Mouse (Mus musculus) myocyte (in vitro differentiated cells): ENCODE data around the gene Gramd1b. TPM values are rescaled to one million over a fixed set of nuclear protein-coding genes. Genes with fewer than 3 reads are reported as not detected.

Source experiments
- H3K27me3 ChIP-seq: one replicate; pipeline ENCODE4 v1.6.1; 2011; ENCODE audit not compliant: control insufficient read depth, insufficient read depth, insufficient read length
- H3K36me3 ChIP-seq: one replicate; pipeline ENCODE4 v1.6.1; 2011; ENCODE audit not compliant: control insufficient read depth, insufficient read depth
- H3K4me2 ChIP-seq: one replicate; pipeline ENCODE4 v1.6.1; 2011; ENCODE audit warnings: low read depth, control low read depth
- H3K4me3 ChIP-seq: one replicate; pipeline ENCODE4 v1.5.1; 2011; ENCODE audit warnings: mild to moderate bottlenecking, control low read depth, moderate library complexity
- H3K79me2 ChIP-seq: one replicate; pipeline ENCODE4 v1.6.1; 2011; ENCODE audit not compliant: control insufficient read depth, insufficient read depth
- H3ac ChIP-seq: one replicate; pipeline ENCODE4 v1.6.1; 2011; ENCODE audit not compliant: control insufficient read depth, insufficient read length
- CEBPB ChIP-seq: IDR thresholded peaks from 2 replicates; pipeline ENCODE4 v1.6.1; 2011; ENCODE audit warnings: mild to moderate bottlenecking, moderate library complexity; ENCODE audit not compliant: poor library complexity, insufficient read depth, severe bottlenecking
- E2F4 ChIP-seq: IDR thresholded peaks from one replicate; pipeline ENCODE4 v1.6.1; 2011; ENCODE audit warnings: mild to moderate bottlenecking, control low read depth, moderate library complexity; ENCODE audit not compliant: insufficient read depth
- MAX ChIP-seq: IDR thresholded peaks from one replicate; pipeline ENCODE4 v1.6.1; 2011; ENCODE audit warnings: low read depth, mild to moderate bottlenecking, control low read depth
- MYOD1 ChIP-seq, 3 experiments: IDR thresholded peaks; one replicate each; pipeline ENCODE4 v1.6.1; 2011; ENCODE audit warnings: control low read depth in 2 of 3, low read depth in 2 of 3, mild to moderate bottlenecking in 2 of 3, moderate library complexity in 1 of 3; ENCODE audit not compliant: insufficient read length in 2 of 3, control insufficient read depth in 1 of 3
- MYOG ChIP-seq, 3 experiments: IDR thresholded peaks; one replicate each; pipeline ENCODE4 v1.6.1; 2011; ENCODE audit warnings: control low read depth in 2 of 3, low read depth in 2 of 3, mild to moderate bottlenecking in 2 of 3; ENCODE audit not compliant: insufficient read length in 2 of 3, control insufficient read depth in 1 of 3, insufficient read depth in 1 of 3
- POLR2A ChIP-seq: IDR thresholded peaks from one replicate; pipeline ENCODE4 v1.6.1; 2011; ENCODE audit warnings: low read depth, mild to moderate bottlenecking, control low read depth, moderate library complexity; ENCODE audit not compliant: insufficient read length
- POLR2AphosphoS2 ChIP-seq: IDR thresholded peaks from one replicate; pipeline ENCODE4 v1.6.1; 2011; ENCODE audit warnings: low read depth, control low read depth; ENCODE audit not compliant: insufficient read length
- REST ChIP-seq: IDR thresholded peaks from one replicate; pipeline ENCODE4 v1.6.1; 2011; ENCODE audit warnings: mild to moderate bottlenecking, control low read depth, moderate library complexity; ENCODE audit not compliant: insufficient read depth, insufficient read length
- SRF ChIP-seq: IDR thresholded peaks from one replicate; pipeline ENCODE4 v1.6.1; 2011; ENCODE audit warnings: low read depth; ENCODE audit not compliant: control insufficient read depth, insufficient read length
- TCF12 ChIP-seq: IDR thresholded peaks from one replicate; pipeline ENCODE4 v1.6.1; 2011; ENCODE audit warnings: mild to moderate bottlenecking, control low read depth; ENCODE audit not compliant: poor library complexity, insufficient read depth, severe bottlenecking
- TCF3 ChIP-seq: IDR thresholded peaks from one replicate; pipeline ENCODE4 v1.6.1; 2011; ENCODE audit warnings: low read depth, control low read depth; ENCODE audit not compliant: insufficient read length
- USF1 ChIP-seq: IDR thresholded peaks from one replicate; pipeline ENCODE4 v1.6.1; 2011; ENCODE audit warnings: low read depth, mild to moderate bottlenecking, control low read depth, moderate library complexity
- polyA plus RNA-seq: library from polyadenylated mRNA; unstranded; fragments of >200 nt; fragmentation: generic; extraction: Trizol; gene quantifications from one replicate; pipeline ENCODE4 v1.2.1, GENCODE M21; 2012; ENCODE audit warnings: missing spikeins

Gramd1b gene
- polyA plus RNA-seq = 33.9 TPM

DNA sequence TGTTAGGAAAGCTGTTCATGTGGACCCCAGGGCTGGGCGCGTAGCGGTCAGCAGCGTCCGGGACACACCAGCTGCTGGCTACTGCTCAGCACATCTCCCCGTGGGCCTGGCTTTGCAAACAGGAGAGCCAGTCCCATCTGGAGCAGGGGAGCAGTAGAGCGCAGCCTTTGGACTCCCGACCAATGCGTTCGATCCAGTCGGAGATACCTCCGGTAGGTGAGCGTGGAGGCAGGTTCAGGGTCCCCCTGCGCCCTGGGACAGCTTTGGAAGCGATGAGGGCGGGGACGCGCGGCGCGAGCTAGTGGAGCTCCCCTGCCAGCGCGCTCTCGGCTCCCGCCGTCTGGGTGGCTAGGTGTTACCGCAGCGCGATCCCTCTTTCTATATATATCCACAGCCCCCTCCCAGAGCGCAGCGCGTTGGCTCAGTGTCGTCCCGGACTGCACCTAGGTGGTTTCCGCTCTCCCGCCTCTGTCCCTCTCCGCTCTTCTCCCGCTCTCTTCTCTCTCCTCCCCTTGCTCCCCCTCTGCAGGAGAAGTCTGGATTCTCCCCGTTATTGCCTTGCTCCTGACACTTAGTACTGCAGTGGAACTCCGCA lies at the start of gene Gramd1b:
Gene Gramd1b, minus strand, starts transcription at position 357 of the 595 bp plus-strand sequence.
- Histone ChIP-seq H3K4me2 (no peak within 1 kb of the TSS), H3K4me3 (no peak within 1 kb of the TSS), H3K36me3 (no peaks in the 10 kb centered on the region), H3K27me3 (no peaks in the 10 kb centered on the region), H3K79me2 (no peaks in the 10 kb centered on the region), H3ac (no peak within 1 kb of the TSS)
- TF ChIP-seq TCF3 = no peak
- no peak for TF ChIP-seq REST
- no peak for TF ChIP-seq SRF
- TF ChIP-seq MAX = no peak
- no peak for TF ChIP-seq POLR2A
- no peak for TF ChIP-seq TCF12
- no peak for TF ChIP-seq POLR2AphosphoS2
- no peak for TF ChIP-seq USF1
- no peak for TF ChIP-seq CEBPB
- no peak for TF ChIP-seq E2F4
- TF ChIP-seq MYOG (IDR thresholded peaks at IDR 0.05; ENCODE audit: control insufficient read depth in 1 of 3, insufficient read depth in 1 of 3, insufficient read length in 2 of 3, low read depth in 2 of 3) = no peak
- no peak for TF ChIP-seq MYOD1 (IDR thresholded peaks at IDR 0.05; ENCODE audit: control insufficient read depth in 1 of 3, insufficient read length in 2 of 3, low read depth in 2 of 3)

DNA sequence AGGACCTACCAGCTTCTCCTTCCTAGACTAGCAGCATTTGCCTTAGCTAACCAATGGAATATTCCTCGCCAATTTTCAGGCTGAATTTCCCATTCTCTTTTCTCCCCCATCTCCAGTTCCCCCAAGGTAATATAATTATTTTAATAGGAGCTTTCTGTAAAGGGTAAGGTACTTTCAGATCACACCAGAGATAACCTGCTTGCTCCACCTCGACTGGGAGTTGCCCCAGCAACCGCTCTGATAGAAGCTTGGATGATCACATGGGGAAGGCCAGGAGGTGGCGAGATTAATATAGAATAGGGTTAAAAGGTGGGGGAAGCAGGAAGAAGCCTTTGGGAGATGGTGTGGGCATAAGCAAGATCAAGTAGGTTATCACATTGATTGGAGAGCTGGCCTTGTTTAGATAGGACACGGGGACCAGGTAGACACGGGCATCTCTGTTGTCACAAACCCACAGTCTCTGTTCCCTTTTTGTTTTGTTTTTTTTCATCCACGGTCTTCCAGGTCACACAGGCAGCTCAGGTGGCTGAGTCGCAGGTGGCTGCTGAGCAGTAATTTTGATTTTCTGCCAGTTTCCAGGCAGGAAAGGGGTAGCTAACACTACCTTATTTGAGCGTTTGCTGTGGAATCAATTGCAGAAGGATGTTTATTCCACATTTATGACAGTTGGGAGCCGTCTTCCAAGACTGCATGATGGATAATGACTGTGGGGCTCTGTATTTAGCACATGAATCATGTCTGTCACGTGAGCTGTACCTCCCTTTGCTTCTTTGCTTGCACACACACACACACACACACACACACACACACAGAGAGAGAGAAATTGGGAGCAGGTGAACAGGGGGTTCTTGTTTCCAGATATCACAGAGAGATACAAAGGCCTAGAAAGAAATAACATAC lies 47.8 kb upstream of the Gramd1b start:
- TF ChIP-seq USF1 (peak; percentile 53), REST (no peak), POLR2AphosphoS2 (no peak), MYOG (IDR thresholded peaks at IDR 0.05; ENCODE audit: control insufficient read depth in 1 of 3, insufficient read depth in 1 of 3, insufficient read length in 2 of 3, low read depth in 2 of 3) (no peak), MAX (no peak), SRF (no peak), CEBPB (no peak), MYOD1 (IDR thresholded peaks at IDR 0.05; ENCODE audit: control insufficient read depth in 1 of 3, insufficient read length in 2 of 3, low read depth in 2 of 3) (no peak)
- H3K36me3 ChIP-seq = no peaks in the 10 kb centered on the region
- no peaks in the 10 kb centered on the region for H3K27me3 ChIP-seq
- no peak overlapping the region for H3ac ChIP-seq
- peak overlapping the region; percentile 18 for H3K4me2 ChIP-seq
- H3K4me3 ChIP-seq = no peak overlapping the region
- no peaks in the 10 kb centered on the region for H3K79me2 ChIP-seq

DNA sequence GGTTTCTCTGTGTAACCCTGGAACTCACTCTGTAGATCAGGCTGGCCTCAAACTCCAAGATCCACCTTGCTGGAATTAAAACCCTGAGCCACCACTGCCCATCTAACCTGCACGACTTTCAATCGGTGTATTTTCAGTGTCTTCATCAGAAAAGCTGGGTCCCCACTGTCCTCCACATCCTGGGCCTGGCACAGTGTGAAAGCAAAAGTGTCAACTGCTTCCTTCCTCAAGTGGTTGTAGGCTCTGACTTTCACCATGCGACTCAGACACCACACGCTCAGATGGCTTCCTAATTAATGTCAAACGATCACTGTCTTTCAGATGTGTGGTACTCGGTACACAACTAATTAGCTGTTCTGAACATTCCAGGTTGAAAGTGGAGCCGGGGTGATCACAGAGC lies 45.9 kb upstream of the Gramd1b start:
- TF ChIP-seq POLR2AphosphoS2 (no peak), SRF (no peak), TCF12 (no peak), POLR2A (no peak), E2F4 (no peak), CEBPB (no peak), MYOD1 (IDR thresholded peaks at IDR 0.05; ENCODE audit: control insufficient read depth in 1 of 3, insufficient read length in 2 of 3, low read depth in 2 of 3) (no peak), REST (no peak), TCF3 (no peak), USF1 (no peak), MYOG (IDR thresholded peaks at IDR 0.05; ENCODE audit: control insufficient read depth in 1 of 3, insufficient read depth in 1 of 3, insufficient read length in 2 of 3, low read depth in 2 of 3) (no peak), MAX (no peak)
- H3K36me3 ChIP-seq = no peaks in the 10 kb centered on the region

DNA sequence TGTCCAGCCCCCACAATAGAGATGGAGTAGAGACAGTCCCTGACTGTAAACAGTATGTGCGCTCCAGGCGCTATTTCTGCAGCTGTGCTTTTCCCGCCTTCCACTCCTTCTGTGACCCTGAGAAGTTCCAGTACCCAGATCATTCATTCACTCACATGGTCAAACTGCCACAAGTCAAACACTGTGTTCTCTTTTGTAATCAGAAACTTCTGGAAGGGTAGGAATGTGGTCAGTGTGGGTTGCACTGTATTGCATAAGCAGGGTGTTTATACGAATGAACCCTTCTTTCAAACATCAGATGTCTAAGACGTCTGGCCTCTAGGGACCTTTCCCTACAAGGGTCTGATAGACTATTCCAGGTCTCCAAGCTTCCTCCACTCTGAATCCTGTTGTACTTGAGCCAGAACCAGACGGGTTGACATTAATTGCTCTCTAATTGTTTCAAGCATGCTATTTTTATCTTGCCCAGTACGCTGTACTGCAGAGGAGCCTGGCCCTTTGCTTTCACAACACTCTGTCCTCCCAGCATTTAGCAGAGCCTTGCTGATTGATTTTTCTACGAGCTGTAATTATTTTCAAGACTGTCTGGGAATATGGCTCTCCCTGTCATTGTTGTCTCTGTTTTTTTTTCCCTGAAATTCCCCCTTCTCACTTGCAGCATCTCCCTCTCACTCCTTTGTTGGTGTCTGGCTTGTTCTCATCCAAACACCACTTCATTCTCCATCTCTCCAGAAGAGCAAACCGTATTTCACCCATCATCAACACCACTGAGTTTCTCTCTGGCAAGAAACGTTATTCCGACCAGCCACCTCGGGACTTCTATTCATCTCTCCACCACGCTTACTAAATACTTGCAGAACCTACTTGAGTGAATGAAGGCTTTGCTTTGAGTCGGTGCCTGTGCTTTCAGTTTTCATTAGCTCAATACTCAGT lies 44.1 kb upstream of the Gramd1b start:
- Histone ChIP-seq H3ac (no peak overlapping the region), H3K4me3 (no peak overlapping the region), H3K36me3 (no peaks in the 10 kb centered on the region), H3K79me2 (no peaks in the 10 kb centered on the region), H3K27me3 (no peaks in the 10 kb centered on the region), H3K4me2 (peak overlapping the region; percentile 62)
- TF ChIP-seq MAX (no peak), USF1 (no peak), E2F4 (no peak), TCF3 (no peak), MYOD1 (IDR thresholded peaks at IDR 0.05; ENCODE audit: control insufficient read depth in 1 of 3, insufficient read length in 2 of 3, low read depth in 2 of 3) (peak in 2 of 3 experiments; percentile 43 to 47), MYOG (IDR thresholded peaks at IDR 0.05; ENCODE audit: control insufficient read depth in 1 of 3, insufficient read depth in 1 of 3, insufficient read length in 2 of 3, low read depth in 2 of 3) (peak in 1 of 3 experiments; percentile 51), POLR2A (no peak), CEBPB (peak; percentile 98), REST (no peak)

More for the DNA sequence above, 45.9 kb upstream of the Gramd1b start:
- Histone ChIP-seq H3K27me3 (no peaks in the 10 kb centered on the region), H3K4me2 (no peak overlapping the region), H3K79me2 (no peaks in the 10 kb centered on the region), H3ac (no peak overlapping the region), H3K4me3 (no peak overlapping the region)
